Mouse (Mus musculus): ENCODE measurements around the gene Syt8. TPM values are rescaled to one million over a fixed set of nuclear protein-coding genes. Genes with fewer than 3 reads are reported as not detected.

Gene Syt8
- total RNA-seq, 2 experiments from 2014 or later = not detected

DNA sequence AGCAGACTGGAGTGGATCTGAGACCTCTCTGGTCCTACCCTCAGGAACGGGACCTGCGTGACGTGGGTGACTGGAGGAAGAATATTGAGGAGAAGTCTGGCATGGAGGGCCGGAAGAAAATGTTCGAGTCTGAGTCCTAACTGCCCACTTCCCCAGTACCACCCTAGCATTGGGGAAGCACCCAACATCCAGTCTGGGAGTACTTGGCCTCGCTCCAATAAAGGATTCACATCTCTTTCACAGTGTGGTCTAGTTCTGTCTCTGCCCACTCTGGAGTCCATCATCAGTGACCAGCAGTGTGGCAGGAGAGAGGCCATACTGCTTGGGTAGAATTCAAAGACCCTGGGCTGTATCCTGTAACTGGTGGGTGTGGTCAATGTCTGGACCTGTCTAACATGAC, 9.5 kb downstream of the Syt8 start:
- no peak for DNase-seq (ENCODE audit: low spot score in 2 of 2)

DNA sequence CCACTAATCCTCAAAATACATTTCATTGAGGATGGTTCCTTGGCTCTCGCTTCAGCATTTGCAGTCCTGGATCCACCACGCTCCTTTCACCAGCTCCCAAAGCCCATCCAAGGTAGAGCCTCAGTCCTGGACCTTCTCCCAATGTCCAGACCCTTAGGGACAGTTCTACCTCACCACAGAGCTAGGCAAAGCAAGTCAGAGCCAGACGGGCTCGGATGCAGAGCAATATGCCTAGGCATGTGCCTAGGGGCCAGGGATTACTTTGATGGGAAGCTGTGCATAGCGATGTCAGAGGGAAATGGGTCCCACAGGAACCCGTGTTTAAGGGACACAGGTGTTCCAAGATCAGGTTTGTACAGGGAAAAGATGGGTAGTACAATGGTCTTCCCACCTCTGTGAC, 10.7 kb downstream of the Syt8 start:
- DNase-seq (ENCODE audit: low spot score in 2 of 2) = no peak

DNA sequence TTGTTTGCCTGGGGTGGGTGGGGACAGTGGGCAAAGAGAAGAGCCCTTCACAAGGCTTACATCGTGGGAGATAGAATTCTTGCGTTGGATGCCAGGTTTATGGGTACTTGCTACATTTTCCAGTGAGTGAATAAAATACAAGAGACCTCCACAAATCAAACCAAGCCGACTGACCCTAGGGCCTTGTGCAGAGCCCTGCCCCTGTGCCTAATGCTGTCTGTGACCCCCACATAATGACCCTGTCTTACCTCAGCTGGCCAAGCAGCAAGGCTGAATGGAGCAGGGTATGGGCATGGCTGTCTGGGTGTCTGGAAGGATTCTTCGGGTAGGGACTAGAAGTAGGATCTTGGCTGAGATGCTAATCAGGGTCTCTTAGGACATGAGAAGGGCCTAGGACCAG, 11.6 kb downstream of the Syt8 start:
- DNase-seq (ENCODE audit: low spot score in 2 of 2) = no peak

DNA sequence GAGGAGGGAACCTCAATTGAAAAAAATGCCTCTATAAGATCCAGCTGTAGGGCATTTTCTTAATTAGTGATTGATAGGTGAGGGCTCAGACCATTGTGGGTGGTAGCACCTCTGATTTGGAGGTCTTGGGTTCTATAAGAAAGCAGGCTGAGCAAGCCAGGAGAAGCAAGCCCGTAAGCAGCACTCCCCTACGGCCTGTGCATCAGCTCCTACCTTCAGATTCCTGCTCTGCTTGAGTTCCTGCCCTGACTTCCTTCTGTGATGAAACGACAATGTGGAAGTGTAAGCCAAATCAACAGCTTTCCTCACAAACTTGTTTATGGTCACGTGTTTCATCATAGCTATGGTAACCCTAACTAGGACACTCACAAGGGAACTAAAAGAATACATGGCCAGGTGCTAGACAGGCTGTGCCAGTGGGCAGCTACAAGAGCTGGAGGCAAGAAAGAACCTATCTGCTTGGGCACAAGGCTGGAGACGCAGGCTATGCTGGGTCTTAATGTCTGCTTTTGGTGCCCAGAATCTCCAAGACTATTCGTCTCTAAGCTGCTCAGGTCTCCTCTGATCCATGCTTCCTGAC, 14.5 kb downstream of the Syt8 start:
- DNase-seq (ENCODE audit: low spot score in 2 of 2) = no peak

DNA sequence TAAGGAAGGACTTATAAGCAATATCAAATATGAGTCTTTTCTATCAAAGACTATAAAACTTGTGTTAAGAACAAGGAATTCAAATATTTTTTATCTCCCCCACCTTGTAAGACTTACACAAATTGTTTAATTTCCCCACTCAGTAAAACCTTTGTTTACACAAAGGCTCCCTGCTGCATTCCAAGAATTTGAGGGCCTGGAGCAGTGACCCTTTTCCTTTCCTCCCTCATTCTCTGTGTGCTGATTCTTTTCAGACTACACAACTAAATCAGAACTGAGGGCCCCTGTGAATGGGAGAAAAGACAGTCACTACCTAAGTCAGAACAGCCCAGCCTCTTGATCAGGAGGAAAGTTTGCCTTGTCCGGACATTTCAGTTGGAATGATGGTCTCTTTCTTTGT, 20.1 kb downstream of the Syt8 start:
- DNase-seq (ENCODE audit: low spot score in 2 of 2) = no peak

DNA sequence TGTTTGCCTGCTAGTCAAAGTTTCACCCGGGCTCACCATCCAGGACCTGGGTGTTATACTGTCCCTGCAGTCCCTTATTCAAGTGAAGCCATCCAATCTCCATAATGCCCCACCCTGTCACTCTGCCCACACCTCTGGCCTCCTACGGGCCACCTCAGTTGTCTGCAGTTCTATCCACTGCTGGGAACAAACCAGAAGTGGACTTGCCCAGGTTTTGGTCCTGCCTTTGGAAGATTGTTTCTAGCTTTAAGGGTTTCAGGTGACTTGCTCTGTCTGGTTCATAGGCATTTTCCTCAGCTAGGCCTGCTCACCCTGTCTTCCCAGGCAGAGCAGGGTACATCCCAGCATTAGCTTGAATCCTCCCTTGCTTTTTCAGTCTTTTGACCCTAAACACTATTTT, 20.6 kb downstream of the Syt8 start:
- DNase-seq (ENCODE audit: low spot score in 2 of 2) = no peak

DNA sequence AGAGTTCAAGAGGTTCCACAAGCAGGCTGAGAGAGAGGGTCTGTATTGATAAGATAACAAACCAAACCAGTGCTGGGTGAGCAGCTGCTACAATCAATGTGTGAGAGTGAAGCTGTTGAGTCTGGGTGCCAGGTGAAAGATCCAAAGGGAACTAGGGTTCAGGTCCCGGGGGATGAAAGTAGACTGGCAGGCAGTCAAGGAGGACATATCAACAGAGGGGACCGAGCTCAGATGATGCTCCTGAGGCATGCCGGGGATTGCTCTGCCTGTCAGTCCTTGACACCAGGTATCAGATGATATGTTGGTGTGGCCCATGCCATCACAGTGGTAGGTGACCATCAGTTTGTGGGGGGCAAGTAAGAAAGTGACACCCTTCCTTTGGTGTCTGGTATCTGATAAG, 22.2 kb downstream of the Syt8 start:
- DNase-seq (ENCODE audit: low spot score in 2 of 2) = no peak

DNA sequence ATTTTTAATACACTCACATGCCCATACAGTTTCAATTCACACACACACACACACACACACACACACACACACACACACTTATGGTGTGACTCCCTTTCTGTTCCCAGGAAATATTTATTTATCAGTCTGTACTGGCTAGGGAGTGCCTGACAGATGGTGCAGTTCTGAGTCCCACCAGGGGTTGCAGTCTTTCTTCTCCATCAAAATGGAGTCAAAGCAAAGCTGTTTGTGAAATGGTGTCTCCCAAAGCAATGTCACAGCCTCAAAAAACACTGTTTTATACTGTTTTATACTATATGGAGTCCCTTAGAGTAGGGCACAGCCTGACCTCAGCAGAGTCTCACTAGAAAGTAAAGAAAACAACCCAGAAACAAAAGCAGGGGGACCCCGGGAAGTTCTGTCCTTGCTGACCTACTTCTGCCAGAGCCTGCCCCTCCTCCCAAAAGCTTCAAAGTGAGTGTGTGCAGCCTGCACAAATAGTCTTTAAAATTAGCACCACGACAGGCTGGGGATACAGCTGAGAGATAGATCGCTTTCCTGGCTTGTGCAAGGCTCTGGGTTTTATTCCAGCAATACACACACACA, 22.7 kb downstream of the Syt8 start:
- no peak for DNase-seq (ENCODE audit: low spot score in 2 of 2)

DNA sequence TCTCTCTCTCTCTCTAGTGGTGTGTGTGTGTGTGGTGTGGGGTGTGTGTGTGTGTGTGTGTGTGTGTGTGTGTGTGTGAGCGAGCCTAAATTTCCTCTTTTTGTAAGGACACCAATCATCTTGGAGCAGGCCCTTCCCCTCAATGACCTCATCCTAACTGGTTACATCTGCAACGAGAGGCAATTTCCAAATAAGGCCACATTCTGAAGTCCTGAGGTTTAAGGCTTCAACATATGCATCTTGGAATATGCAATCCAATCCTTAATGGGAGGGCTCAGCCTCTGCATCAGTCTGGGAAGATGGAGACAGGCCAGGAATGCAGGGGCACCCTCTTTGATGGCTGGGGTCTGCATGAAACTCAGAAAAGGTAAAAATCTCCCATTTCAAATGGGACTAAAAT, 23.4 kb downstream of the Syt8 start:
- no peak for DNase-seq (ENCODE audit: low spot score in 2 of 2)

DNA sequence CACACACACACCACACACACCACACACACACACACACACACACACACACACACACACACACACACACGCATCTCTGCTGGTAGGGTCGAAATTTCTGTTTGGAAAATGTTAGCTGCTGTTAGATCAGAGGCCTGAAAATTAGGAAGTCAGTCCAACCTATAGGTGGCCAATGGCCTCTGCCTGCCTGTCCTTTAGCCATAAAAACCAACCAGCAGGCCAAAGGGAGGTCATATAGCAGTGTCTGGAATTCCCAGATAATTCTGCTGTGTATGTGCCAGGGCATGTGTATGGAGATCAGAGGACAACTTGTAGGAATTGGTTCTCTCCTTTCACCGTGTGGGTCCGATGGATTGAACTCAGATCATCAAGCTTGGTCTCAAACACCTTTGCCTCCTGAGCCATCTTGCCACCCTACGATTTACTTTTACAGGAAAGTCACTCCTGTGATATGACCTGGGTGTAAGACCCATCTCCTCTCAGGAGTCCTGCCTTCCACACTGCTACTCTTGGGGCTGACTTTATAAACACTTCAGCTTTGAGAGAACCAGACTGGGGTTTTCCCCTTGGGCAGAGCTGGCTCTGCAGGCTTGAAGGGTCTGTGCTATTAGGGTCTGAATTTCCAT, 24.1 kb downstream of the Syt8 start:
- no peak for DNase-seq (ENCODE audit: low spot score in 2 of 2)

DNA sequence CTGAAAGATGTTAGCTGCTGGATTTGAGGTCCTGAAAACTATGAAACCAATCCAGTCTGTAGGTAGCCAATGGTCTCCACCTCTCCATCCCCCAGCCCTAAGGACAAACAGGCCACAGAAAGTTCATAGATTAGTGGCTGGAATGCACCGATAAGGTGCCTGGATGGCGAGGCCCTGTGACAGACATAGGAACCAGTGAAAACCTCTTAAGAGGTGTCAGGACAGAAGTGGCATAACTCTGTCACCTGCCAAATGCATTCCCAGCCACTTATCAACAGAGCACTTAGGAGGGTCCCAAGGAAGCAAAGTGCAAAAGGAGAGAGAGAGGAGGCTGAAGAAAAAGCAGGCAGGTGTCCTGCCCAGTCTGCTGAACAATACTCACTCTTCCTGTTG, 24.6 kb downstream of the Syt8 start:
- no peak for DNase-seq (ENCODE audit: low spot score in 2 of 2)

DNA sequence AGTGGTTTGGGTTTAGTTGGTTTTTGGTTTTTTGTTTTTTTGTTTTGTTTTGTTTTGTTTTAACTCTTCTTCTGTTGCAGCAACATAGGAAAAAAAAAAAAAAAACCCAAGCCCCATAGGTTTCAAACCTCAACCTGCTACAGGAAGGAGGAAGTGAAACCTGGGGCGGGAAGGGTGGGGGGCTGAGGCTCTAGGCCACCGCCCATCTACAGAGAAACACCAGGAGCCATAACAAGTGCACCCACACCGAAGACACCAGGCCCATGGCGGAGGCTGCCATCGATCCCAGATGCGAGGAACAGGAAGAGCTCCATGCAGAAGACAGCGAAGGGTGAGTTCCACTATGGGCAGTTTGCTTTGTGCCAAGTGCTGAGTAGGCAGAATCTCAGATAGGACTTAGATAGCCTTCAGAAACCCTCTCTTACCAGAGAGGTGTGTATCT, 26.0 kb downstream of the Syt8 start, which contains the start of gene Lsp1:
Gene Lsp1 (plus strand): TSS at position 174 of the 442 bp plus-strand sequence.
- DNase-seq (ENCODE audit: low spot score in 2 of 2) = no peak

DNA sequence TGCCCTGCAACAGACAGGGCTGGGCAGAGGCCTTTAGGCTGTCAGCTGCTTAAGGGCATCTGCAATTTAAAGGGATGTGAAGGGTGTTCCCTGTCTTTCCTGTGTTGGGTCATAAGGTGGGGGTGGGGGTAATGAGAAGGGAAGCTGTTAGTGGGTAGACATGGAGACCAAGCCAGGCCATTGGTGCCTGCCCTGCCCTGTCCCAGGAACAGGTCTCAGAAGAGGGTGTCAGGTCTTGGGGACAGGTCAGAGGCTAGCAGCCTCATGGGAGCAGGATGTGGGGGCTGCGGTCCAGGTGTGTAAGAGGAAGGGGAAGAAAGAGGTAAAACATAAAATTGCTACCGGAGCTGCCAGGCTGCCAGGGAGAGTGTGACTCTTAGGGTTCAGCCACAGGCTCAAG, 26.8 kb downstream of the Syt8 start:
- no peak for DNase-seq (ENCODE audit: low spot score in 2 of 2)

DNA sequence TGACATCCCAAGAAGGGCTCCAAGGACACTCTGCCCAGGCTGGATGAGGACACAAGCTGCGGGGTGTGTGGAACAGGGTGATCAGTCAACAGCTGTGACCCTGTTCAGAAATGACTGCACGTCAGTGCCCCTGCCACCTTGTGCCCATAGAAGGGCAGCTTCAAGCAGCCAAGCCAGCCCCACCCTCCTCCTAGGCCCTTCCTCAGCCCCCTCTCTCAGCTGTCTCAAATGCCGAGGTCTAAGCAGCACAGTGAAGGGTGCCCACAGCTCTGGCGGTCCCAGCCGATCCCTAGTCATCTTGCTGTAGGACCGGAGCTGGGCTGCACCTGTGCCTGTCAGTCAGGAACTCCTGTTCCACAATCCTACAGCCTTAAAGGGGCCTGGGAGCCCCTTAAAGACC, 27.5 kb downstream of the Syt8 start:
- no peak for DNase-seq (ENCODE audit: low spot score in 2 of 2)

DNA sequence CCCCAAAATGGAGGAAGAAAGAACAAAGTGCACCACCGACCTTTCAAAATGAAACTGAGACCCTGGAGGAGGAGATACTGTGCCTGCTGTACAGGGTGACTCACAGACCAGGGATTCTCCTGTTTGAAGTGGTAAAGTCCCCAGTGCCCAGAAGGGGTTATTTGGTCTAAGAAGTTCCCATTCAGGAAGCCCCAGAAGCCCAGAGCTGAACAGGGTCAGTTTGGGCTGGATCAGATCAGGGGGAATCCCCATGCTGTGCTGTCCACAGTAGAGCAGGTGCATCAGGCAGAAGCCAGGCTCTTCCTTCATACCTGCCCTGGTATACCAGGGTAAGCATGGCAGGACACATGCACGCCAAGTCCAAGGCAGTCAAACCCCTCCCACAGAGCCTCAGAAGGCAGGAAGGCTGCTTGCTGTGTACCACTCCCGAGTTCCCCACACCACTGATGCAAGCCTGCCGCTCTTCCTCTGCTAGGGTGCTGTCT, 28.0 kb downstream of the Syt8 start:
- DNase-seq (ENCODE audit: low spot score in 2 of 2) = no peak

DNA sequence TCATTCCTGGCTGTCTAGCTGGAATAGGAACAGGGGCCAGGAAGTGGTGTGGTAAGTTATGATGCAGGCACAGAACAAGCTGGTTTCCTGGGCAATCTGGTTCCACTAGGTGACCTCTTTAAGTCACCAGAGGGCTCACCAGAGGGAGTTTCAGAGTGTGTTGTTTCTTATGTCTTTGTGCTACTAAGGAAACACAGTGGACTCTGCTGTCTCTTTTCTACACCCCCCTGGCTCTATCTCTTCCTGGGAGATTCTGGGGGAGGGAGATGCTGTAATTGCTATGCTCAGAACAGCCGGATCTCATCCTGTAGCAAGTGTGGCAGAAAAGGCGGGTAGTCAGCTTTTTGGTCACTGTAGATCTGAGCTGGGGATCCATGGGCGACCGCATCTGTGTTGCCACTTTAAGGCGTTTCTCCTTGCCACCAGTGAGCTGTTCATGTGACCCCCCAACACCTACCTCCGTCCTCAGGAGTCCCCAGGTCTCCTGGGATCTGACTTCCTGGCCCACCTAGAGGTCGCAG, 35.6 kb downstream of the Syt8 start:
- no peak for DNase-seq (ENCODE audit: low spot score in 2 of 2)

DNA sequence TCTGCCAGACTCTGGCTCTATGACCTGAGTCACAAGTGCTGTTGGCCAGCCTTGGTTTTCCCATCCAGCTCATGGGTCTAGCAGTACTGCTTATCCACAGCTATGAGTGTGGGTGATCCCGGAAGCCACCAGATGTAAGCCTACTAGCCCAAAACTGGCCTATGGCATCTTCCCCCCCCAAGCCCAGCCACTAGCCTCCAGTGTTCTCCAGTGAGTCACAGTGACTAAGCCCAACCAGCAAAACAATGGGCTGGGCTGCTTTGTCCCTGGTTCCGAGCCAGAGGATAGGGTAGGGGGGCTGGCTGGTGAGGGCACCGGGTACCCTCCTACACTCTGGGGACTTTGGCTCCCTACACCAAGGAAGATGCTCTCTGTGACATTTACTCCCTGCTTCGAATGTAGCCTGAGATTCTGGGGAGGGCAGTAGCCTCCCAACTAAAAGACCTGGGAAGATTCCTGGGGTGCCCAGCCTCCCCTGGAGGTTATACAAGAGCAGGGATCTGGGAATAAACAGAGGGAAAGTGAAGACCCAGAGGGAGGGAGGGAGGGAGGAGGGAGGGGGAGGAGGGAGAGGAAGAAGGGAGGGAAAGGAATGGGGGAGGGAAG, 36.3 kb downstream of the Syt8 start:
- DNase-seq (ENCODE audit: low spot score in 2 of 2) = no peak

DNA sequence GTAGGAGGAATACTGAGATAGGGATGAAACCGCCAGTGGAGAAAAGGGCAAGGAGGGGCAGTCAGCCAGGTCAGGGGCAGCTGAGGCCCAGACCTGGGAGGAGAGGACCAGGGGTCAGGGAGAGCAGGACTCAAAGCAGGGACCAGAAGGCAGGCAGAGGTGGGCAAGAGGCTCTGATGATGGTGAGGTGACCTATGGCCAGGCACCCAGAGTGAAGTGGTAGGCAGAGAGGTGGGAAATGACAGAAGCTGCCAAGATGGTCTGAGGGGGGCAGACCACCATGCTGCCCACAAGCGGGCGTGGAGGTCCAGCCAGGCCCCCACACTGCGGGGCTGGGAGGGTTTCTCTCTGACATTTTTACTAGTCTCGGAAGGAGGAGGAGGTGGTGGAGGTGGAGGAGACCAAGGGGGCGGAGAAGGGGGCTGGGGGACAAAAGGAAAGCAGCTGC, 36.8 kb downstream of the Syt8 start:
- no peak for DNase-seq (ENCODE audit: low spot score in 2 of 2)

DNA sequence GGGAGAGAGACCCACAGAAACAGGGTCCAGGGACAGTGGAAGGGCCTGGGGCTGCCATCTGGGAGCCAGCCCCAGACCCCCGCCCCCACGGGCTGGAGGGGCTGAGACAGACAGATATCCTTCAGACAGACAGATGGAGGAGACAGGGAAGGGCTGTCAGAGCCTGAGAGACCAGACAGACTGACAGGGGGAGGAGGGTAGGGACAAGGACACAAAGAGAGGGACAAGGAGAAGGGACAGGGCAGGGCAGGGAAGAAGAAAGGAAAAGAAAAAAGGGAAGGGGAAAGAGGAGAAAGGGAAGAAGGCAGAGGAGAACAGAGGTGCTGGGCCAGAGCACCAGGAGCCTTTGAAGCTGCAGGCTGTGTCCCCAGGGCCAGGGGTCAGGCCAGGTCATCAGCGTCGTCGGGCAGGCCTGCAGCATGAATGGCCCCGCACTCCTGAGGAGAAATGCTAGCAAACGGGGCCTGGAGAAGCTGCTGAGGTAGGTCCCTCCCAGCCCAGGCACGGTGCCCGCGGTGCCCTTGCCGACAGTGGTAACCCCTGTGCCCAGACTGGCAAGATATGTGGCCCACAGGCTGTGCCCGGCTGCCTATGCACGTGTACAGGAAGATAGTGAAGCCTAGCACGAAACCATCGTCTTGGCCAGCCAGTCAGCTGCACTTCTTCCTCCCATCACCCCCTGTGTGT, 37.4 kb downstream of the Syt8 start:
- DNase-seq (ENCODE audit: low spot score in 2 of 2) = no peak

DNA sequence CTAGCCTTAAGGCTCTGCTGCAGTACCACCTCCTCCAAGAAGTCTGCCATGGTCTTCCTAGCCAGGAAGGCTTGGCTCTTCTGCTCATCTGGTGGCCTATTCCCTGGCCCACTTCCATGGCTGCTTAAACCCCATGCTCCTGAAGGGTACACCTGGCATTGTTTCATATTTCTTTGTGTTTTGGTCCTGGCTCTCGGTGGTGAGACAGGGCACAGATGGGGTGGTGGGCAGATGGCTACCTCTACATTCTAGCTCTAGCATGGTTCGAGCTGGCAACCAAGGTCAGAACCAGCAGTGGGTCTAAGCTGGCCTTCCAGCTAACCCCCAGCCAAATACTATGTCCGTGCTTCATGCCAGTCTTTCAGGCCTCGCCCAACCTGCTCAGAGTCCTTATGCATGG, 38.3 kb downstream of the Syt8 start:
- DNase-seq (ENCODE audit: low spot score in 2 of 2) = no peak

DNA sequence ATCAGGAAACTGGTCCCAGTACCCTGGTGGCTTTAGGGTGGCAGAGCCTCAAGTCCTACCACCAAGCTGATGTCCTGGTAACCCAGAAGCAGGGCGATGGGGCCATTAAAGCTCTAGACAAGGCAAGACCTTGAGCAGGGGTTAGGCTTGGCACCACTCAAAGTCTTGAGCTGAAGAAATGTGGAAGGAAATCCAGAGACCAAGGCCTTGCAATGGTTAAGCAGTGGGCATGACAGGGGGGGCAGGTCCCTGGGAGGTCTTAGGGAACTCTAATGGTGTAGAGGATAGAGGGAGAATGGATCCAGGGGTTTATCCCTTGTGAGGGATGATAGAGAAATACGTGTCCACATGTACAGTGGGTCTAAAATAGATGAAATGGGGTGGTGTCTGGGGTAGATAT, 38.8 kb downstream of the Syt8 start:
- DNase-seq (ENCODE audit: low spot score in 2 of 2) = no peak

DNA sequence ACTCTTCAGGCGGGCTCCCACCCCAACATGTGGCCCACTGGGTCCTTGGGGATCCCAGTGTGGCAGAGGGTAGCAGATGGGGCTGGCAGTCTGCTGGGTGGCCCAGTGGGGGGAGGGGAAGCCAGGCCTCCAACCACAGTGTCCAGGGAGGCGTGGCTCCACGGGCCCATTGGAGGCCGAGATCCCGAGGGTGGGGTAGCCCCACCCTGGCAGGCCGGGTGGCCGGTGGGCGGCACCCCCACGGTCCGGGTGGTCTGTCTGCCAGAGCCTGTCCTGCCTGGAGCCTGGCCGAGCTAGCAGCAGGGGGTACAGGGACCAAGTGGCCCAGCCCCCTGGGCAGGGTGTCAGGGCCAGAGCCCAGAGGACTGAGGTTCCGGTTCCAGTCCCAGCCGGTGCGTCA, 40.1 kb downstream of the Syt8 start:
- no peak for DNase-seq (ENCODE audit: low spot score in 2 of 2)
